8 mouse cellular contexts compared by ENCODE assay signal in genomic region chr14:121878859-121879206, GRCm38 (mm10). TPM values are rescaled to one million over a fixed set of nuclear protein-coding genes. Genes with fewer than 3 reads are reported as not detected.
DNase-seq lines count a peak whose midpoint lies in the region; ATAC-seq and TF ChIP-seq lines count a peak whose summit lies in the region.

No protein-coding gene starts in this region.

- ATAC-seq in forebrain, embryonic 14.5 days = no peak
- ATAC-seq in liver, embryonic 16.5 days (ENCODE audit: low read depth) = peak; percentile 30

- no peak for DNase-seq in heart, adult 2 months
- DNase-seq in heart, postnatal 4 days = no peak
- DNase-seq in forebrain, embryonic 14.5 days (ENCODE audit: low spot score) = no peak
- no peak for DNase-seq in retina, embryonic 14.5 days (ENCODE audit: low spot score)
- DNase-seq in embryo, embryonic 11 days = no peak
- no peak for DNase-seq in spleen, adult 18-20 months

- peak overlapping the region; percentile 98 for H3K4me3 ChIP-seq in heart, adult 2 months
- H3K4me3 ChIP-seq in E14TG2a.4 (replicated peaks; ENCODE audit: low read length) = peak overlapping the region; percentile 99
- H3K4me3 ChIP-seq in forebrain, embryonic 14.5 days (ENCODE audit: low read depth, low read length) = peak overlapping the region; percentile 92
- H3K4me3 ChIP-seq in liver, embryonic 16.5 days (ENCODE audit: low read depth, low read length) = peak overlapping the region; percentile 78

- H3K27me3 ChIP-seq in heart, adult 2 months (ENCODE audit: control insufficient read depth, insufficient read depth, low read length) = no peaks in the 10 kb centered on the region
- no peaks in the 10 kb centered on the region for H3K27me3 ChIP-seq in E14TG2a.4 (ENCODE audit: insufficient read depth, low read length)
- H3K27me3 ChIP-seq in forebrain, embryonic 14.5 days (replicated peaks; ENCODE audit: control insufficient read depth, insufficient read depth, low read length) = no peaks in the 10 kb centered on the region
- no peaks in the 10 kb centered on the region for H3K27me3 ChIP-seq in liver, embryonic 16.5 days (ENCODE audit: control insufficient read depth, insufficient read depth, low read depth, low read length)

- no peak for TF ChIP-seq POLR2A in heart, adult 2 months (IDR thresholded peaks at IDR 0.05; ENCODE audit: insufficient read depth, low read depth, low read length)

- no peaks in the 10 kb centered on the region for H3K4me1 ChIP-seq in heart, adult 2 months (ENCODE audit: control insufficient read depth, insufficient read depth, low read length)
- peaks cover 49% of the 10 kb centered on the region for H3K4me1 ChIP-seq in E14TG2a.4 (replicated peaks; ENCODE audit: low read depth, low read length)
- H3K4me1 ChIP-seq in forebrain, embryonic 14.5 days (ENCODE audit: control insufficient read depth, insufficient read depth, low read length) = peaks cover 10% of the 10 kb centered on the region; the same call in 1 of the 2 replicates
- H3K4me1 ChIP-seq in liver, embryonic 16.5 days (ENCODE audit: control insufficient read depth, low read depth, low read length) = peaks cover 29% of the 10 kb centered on the region

- no peak for TF ChIP-seq EP300 in heart, adult 2 months (IDR thresholded peaks at IDR 0.05; ENCODE audit: insufficient read depth, low read depth, low read length)

- WGBS in heart, adult 2 months = under 1% methylated on average over 25 of the region's 27 CpGs
- under 1% methylated on average over 27 of the region's 27 CpGs for WGBS in forebrain, embryonic 14.5 days
- under 1% methylated on average over 27 of the region's 27 CpGs for WGBS in liver, embryonic 16.5 days (ENCODE audit: insufficient replicate concordance)

- peak overlapping the region; percentile 96 for H3K27ac ChIP-seq in heart, adult 2 months
- H3K27ac ChIP-seq in forebrain, embryonic 14.5 days (ENCODE audit: low read depth, low read length) = peak overlapping the region; percentile 89; the same call in 1 of the 2 replicates
- peak overlapping the region; percentile 89 for H3K27ac ChIP-seq in liver, embryonic 16.5 days (ENCODE audit: low read length)

- peak overlapping the region; percentile 94 for H3K4me2 ChIP-seq in forebrain, embryonic 14.5 days (ENCODE audit: low read length)
- peak overlapping the region; percentile 97 for H3K4me2 ChIP-seq in liver, embryonic 16.5 days (ENCODE audit: low read depth, low read length)

- intact Hi-C loops in heart, adult 2 months (cut with DNase I) = loop anchor here (5.0 kb wide), 2 partner anchors 82 to 228 kb away; partner anchors contain the start of genes Dock9 and Tm9sf2

- no peaks in the 10 kb centered on the region for H3K9me3 ChIP-seq in E14TG2a.4 (ENCODE audit: low read length)
- no peaks in the 10 kb centered on the region for H3K9me3 ChIP-seq in forebrain, embryonic 14.5 days (replicated peaks; ENCODE audit: control insufficient read depth, low read length)
- no peaks in the 10 kb centered on the region for H3K9me3 ChIP-seq in liver, embryonic 16.5 days (replicated peaks; ENCODE audit: control insufficient read depth, low read length)

- TF ChIP-seq CTCF in heart, adult 2 months (IDR thresholded peaks at IDR 0.05) = no peak
- no peak for TF ChIP-seq CTCF in E14TG2a.4 (conservative IDR thresholded peaks at IDR 0.05; ENCODE audit: low read length)

- peak overlapping the region; percentile 92 for H3K9ac ChIP-seq in heart, adult 2 months (ENCODE audit: low read depth, low read length)
- peak overlapping the region; percentile 95 for H3K9ac ChIP-seq in forebrain, embryonic 14.5 days (ENCODE audit: low read length)
- peak overlapping the region; percentile 86 for H3K9ac ChIP-seq in liver, embryonic 16.5 days (ENCODE audit: low read depth, low read length)

- peaks cover 4% of the 10 kb centered on the region for H3K79me2 ChIP-seq in heart, adult 2 months (replicated peaks; ENCODE audit: control insufficient read depth, insufficient read depth, low read length)

- H3K36me3 ChIP-seq in heart, adult 2 months (ENCODE audit: control insufficient read depth, insufficient read depth, low read length) = no peaks in the 10 kb centered on the region
- peaks cover 11% of the 10 kb centered on the region; the same call in 1 of the 2 replicates for H3K36me3 ChIP-seq in E14TG2a.4 (ENCODE audit: insufficient read depth, low read length)
- H3K36me3 ChIP-seq in forebrain, embryonic 14.5 days (ENCODE audit: control insufficient read depth, insufficient read depth, low read length) = 0 out of 2 replicates have a peak, but pooled peaks cover 2% of the 10 kb centered on the region
- H3K36me3 ChIP-seq in liver, embryonic 16.5 days (ENCODE audit: control insufficient read depth, insufficient read depth) = no peaks in the 10 kb centered on the region

RNA-seq across cellular contexts. Expression of gene Ubac2, which starts 0.4 kb away (rescaled TPM):
- 10 to 100 TPM; 30.4 to 31.9 TPM for total RNA-seq in heart, adult 2 months (2021)
- 37.0 and 43.9 TPM in 2 replicates for polyA plus RNA-seq in heart, adult 2 months (2012; rRNA removed)
- total RNA-seq in heart, postnatal 4 days (2021) = 10 to 100 TPM; 25.2 to 27.3 TPM
- polyA plus RNA-seq in forebrain, embryonic 14.5 days (2014; fragmentation: Nextera tagmentation; extraction: Ambion mirVana) = 55.6 and 56.9 TPM in 2 replicates
- polyA plus RNA-seq in liver, embryonic 16.5 days (2015; fragmentation: Nextera tagmentation; extraction: Ambion mirVana) = 20.4 and 22.1 TPM in 2 replicates

RNA-seq across cellular contexts. Expression of gene Gpr18, which starts 36.7 kb away (rescaled TPM):
- total RNA-seq in heart, adult 2 months (2021) = under 1 TPM; 0.16 to 0.43 TPM
- polyA plus RNA-seq in heart, adult 2 months (2012; rRNA removed) = 0.53 and 2.2 TPM in 2 replicates
- total RNA-seq in heart, postnatal 4 days (2021) = not detected
- polyA plus RNA-seq in forebrain, embryonic 14.5 days (2014; fragmentation: Nextera tagmentation; extraction: Ambion mirVana) = not detected in 2 replicates
- 0.27 and 0.34 TPM in 2 replicates for polyA plus RNA-seq in liver, embryonic 16.5 days (2015; fragmentation: Nextera tagmentation; extraction: Ambion mirVana)
